Mouse (Mus musculus) small intestine, adult 10 weeks (tissue): ENCODE data around the gene Anxa5. TPM values are rescaled to one million over a fixed set of nuclear protein-coding genes. Genes with fewer than 3 reads are reported as not detected.

ENCODE experiments used
- polyA plus RNA-seq: library from polyadenylated mRNA; stranded (reverse); fragments of 350-450 nt; fragmentation: Illumina TruSeq; extraction: RNeasy Lipid Tissue Mini Kit (QIAGEN cat#74804); gene quantifications from one replicate; pipeline ENCODE4 v1.2.3, GENCODE M21; 2014; ENCODE audit warnings: low replicate concordance

Anxa5 gene
- 38.9 TPM for polyA plus RNA-seq

GRCm38 (mm10) chr3:36475532-36476087 lies at the start of gene Anxa5, which contains the start of gene 1810062G17Rik:
Gene Anxa5, minus strand, starts transcription at chr3:36475894.
Gene 1810062G17Rik, plus strand, starts transcription at chr3:36475937.

GRCm38 (mm10) chr3:36521073-36522060 lies 45.7 kb upstream of the Anxa5 start, which contains the start of gene Gm11549:
Gene Gm11549, minus strand, starts transcription at chr3:36521813.

Other genes with a start within 250 kb of the Anxa5 start
- not detected for gene 1810062G17Rik, start within 50 bp of the Anxa5 start, polyA plus RNA-seq
- gene Gm11549, start 45.9 kb upstream of the Anxa5 start, polyA plus RNA-seq, result not detected
- gene Exosc9, start 76.7 kb upstream of the Anxa5 start, polyA plus RNA-seq, result 118 TPM
- gene Ccna2, start 96.3 kb upstream of the Anxa5 start, polyA plus RNA-seq, result 115 TPM
- gene Bbs7, start 137.6 kb upstream of the Anxa5 start, polyA plus RNA-seq, result 3.1 TPM
- 2.6 TPM for gene Trpc3, start 214.3 kb upstream of the Anxa5 start, polyA plus RNA-seq